Mouse (Mus musculus): ENCODE data around the gene Rsph3a. TPM values are rescaled to one million over a fixed set of nuclear protein-coding genes. Genes with fewer than 3 reads are reported as not detected.
"Not testable (repeated sequence)": the region's sequence is repeated elsewhere in the genome, so short reads cannot be mapped to it uniquely, and the experiment has no call there.

Gene Rsph3a
- polyA plus RNA-seq, 1 experiment from 2014 or later: 71.9 TPM

- H3K9ac ChIP-seq (ENCODE audit: low read depth, low read length); H3K9me3 ChIP-seq (replicated peaks; ENCODE audit: control insufficient read depth, low read length, poor library complexity, severe bottlenecking); H3K4me2 ChIP-seq (ENCODE audit: low read length); H3K4me1 ChIP-seq (ENCODE audit: control insufficient read depth, insufficient read depth, low read length); H3K27ac ChIP-seq (ENCODE audit: low read length); H3K36me3 ChIP-seq (ENCODE audit: control insufficient read depth, insufficient read depth, low read length); H3K27me3 ChIP-seq (ENCODE audit: control insufficient read depth, insufficient read depth, low read depth, low read length); ATAC-seq; H3K4me3 ChIP-seq (ENCODE audit: low read depth, low read length): not testable (repeated sequence)
- 92% methylated on average over 1 of the region's 6 CpGs for WGBS
These were observed 61.4 kb downstream of the Rsph3a start for GRCm38 (mm10) chr17:8006771-8007170.

GRCm38 (mm10) chr17:8009565-8009964, 64.2 kb downstream of the Rsph3a start:
- not testable (repeated sequence) for H3K36me3 ChIP-seq (ENCODE audit: control insufficient read depth, insufficient read depth, low read length); H3K9me3 ChIP-seq (replicated peaks; ENCODE audit: control insufficient read depth, low read length, poor library complexity, severe bottlenecking); H3K9ac ChIP-seq (ENCODE audit: low read depth, low read length); H3K4me3 ChIP-seq (ENCODE audit: low read depth, low read length); H3K4me2 ChIP-seq (ENCODE audit: low read length); ATAC-seq; H3K27ac ChIP-seq (ENCODE audit: low read length); H3K4me1 ChIP-seq (ENCODE audit: control insufficient read depth, insufficient read depth, low read length); H3K27me3 ChIP-seq (ENCODE audit: control insufficient read depth, insufficient read depth, low read depth, low read length)
- WGBS: 89% methylated on average over 4 of the region's 7 CpGs

GRCm38 (mm10) chr17:8013974-8014373, 68.6 kb downstream of the Rsph3a start:
- not testable (repeated sequence) for H3K4me3 ChIP-seq (ENCODE audit: low read depth, low read length); H3K4me1 ChIP-seq (ENCODE audit: control insufficient read depth, insufficient read depth, low read length); H3K9me3 ChIP-seq (replicated peaks; ENCODE audit: control insufficient read depth, low read length, poor library complexity, severe bottlenecking); ATAC-seq; H3K27ac ChIP-seq (ENCODE audit: low read length); H3K9ac ChIP-seq (ENCODE audit: low read depth, low read length); H3K4me2 ChIP-seq (ENCODE audit: low read length); H3K27me3 ChIP-seq (ENCODE audit: control insufficient read depth, insufficient read depth, low read depth, low read length); H3K36me3 ChIP-seq (ENCODE audit: control insufficient read depth, insufficient read depth, low read length)
- WGBS: 95% methylated on average over 2 of the region's 4 CpGs

- not testable (repeated sequence) for H3K9me3 ChIP-seq (replicated peaks; ENCODE audit: control insufficient read depth, low read length, poor library complexity, severe bottlenecking); ATAC-seq; H3K9ac ChIP-seq (ENCODE audit: low read depth, low read length); H3K4me2 ChIP-seq (ENCODE audit: low read length); H3K27me3 ChIP-seq (ENCODE audit: control insufficient read depth, insufficient read depth, low read depth, low read length); H3K4me3 ChIP-seq (ENCODE audit: low read depth, low read length); H3K36me3 ChIP-seq (ENCODE audit: control insufficient read depth, insufficient read depth, low read length); H3K4me1 ChIP-seq (ENCODE audit: control insufficient read depth, insufficient read depth, low read length); H3K27ac ChIP-seq (ENCODE audit: low read length)
- WGBS: no CpG with 5 or more reads among the region's 6 CpGs
These were observed 77.3 kb downstream of the Rsph3a start for GRCm38 (mm10) chr17:8022675-8023074.

DNA sequence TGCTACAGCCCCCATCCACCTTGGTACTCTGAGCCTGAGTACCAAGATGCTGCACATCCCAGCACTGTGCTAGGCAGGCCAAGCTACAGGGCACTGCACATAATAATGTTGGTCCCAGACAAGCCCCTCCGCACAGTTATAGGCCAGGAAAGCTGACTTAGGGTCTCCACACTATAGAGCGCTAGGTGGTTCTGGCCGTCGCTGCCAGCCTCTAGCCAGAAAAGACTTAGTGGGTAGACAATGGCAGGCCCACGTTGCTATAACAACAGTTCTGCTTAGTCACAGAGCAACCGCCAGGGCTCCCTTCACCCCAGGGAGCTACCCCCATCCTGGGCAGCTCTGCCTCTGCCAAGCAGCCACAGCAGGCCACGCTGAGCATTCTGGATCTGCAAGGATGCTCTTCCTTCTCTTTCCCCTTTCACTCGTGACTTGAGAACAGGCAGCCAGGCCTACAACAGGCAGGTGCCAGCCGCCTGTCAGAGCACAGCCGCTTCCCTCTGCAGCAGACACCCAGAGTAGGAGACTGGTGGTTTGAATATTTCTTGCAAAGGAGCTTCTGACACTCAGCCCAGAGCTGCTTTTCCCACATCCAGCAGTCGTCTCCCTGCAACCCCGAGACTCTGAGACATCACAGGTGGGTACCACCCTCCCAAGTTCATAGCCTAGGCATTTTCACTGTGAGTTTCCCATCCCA, 82.2 kb downstream of the Rsph3a start:
- not testable (repeated sequence) for H3K27ac ChIP-seq (ENCODE audit: low read length); H3K4me2 ChIP-seq (ENCODE audit: low read length); H3K9ac ChIP-seq (ENCODE audit: low read depth, low read length); H3K36me3 ChIP-seq (ENCODE audit: control insufficient read depth, insufficient read depth, low read length); H3K4me3 ChIP-seq (ENCODE audit: low read depth, low read length); H3K9me3 ChIP-seq (replicated peaks; ENCODE audit: control insufficient read depth, low read length, poor library complexity, severe bottlenecking); H3K27me3 ChIP-seq (ENCODE audit: control insufficient read depth, insufficient read depth, low read depth, low read length); H3K4me1 ChIP-seq (ENCODE audit: control insufficient read depth, insufficient read depth, low read length)
- peak; percentile 83 for ATAC-seq
- WGBS: no CpG with 5 or more reads among the region's 12 CpGs

Other genes starting within 250 kb of the Rsph3a start
- 6.6 and 7.8 TPM in 2 replicates for gene Fndc1, start 118.3 kb upstream of the Rsph3a start, polyA plus RNA-seq (2015; fragmentation: Nextera tagmentation; extraction: Ambion mirVana)
- 0.37 and 0.48 TPM in 2 replicates for gene Tagap, start 19.6 kb upstream of the Rsph3a start, polyA plus RNA-seq (2015; fragmentation: Nextera tagmentation; extraction: Ambion mirVana)
- 0.22 TPM in 1 of 2 replicates, not detected in the other for gene Gm49673, start 202.2 kb downstream of the Rsph3a start, polyA plus RNA-seq (2015; fragmentation: Nextera tagmentation; extraction: Ambion mirVana)
- 8.2 and 10.4 TPM in 2 replicates for gene Rnaset2a, start 202.5 kb downstream of the Rsph3a start, polyA plus RNA-seq (2015; fragmentation: Nextera tagmentation; extraction: Ambion mirVana)
- 28.8 and 29.3 TPM in 2 replicates for gene Fgfr1op, start 219.9 kb downstream of the Rsph3a start, polyA plus RNA-seq (2015; fragmentation: Nextera tagmentation; extraction: Ambion mirVana)